8 mouse cellular contexts compared by ENCODE assay signal in the genomic region with DNA sequence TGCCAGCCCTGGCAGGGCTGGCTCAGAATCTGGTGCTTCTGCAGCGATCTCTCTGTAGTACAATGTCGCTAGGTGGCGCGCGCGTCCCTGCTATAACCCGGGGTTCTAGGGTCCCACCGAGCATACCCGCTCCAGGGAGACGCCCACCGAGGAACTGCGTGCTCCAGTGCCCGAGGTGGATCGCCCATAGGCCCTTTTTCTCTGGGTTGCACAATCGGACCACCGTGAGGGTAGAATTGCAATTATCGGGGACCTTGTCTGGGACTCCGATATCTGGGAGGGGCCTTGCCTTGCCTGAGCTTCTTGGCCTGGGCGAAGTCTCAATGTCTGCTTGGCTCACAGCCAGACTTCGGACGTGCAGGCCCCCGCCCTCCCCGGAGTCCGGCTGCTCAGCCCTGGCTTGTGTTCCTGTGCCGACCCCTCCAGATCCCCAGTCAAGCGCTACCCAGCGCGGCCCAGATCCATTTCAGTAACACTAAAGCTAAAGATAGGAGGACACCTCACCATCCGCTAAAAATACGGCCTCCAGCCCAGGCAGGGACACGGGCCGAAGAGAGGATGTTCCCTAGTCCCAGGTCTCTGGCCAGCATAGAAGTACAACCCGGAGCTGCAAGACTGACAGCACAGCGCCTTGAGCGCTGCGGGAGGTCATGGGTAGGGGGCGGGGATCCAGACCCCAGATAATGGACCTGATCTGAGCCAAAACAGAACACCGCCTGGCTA. TPM values are rescaled to one million over a fixed set of nuclear protein-coding genes. Genes with fewer than 3 reads are reported as not detected.
DNase-seq lines count a peak whose midpoint lies in the region; ATAC-seq lines count a peak whose summit lies in the region.

No protein-coding gene starts in this region.

- peak overlapping the region; percentile 81 for H3K4me2 ChIP-seq in hindbrain, embryonic 15.5 days

- H3K4me1 ChIP-seq in hindbrain, embryonic 15.5 days (replicated peaks) = peaks cover 41% of the 10 kb centered on the region

- H3K27ac ChIP-seq in hindbrain, embryonic 15.5 days (replicated peaks) = peak overlapping the region; percentile 89

- H3K9me3 ChIP-seq in hindbrain, embryonic 15.5 days = no peaks in the 10 kb centered on the region

- peak; percentile 78 for DNase-seq in WW6 (ENCODE audit: low read depth, low spot score)
- peak; percentile 89 to 93 for DNase-seq in cerebellum, postnatal 36 days
- peak; percentile 88 for DNase-seq in frontal cortex, postnatal 36 days (ENCODE audit: low spot score in 2 of 2)
- DNase-seq in left cerebral cortex, adult 11 months (ENCODE audit: low spot score) = peak; percentile 73
- peak; percentile 92 to 93 for DNase-seq in lung, postnatal 4 days
- peak; percentile 78 for DNase-seq in retina, postnatal 7 days (ENCODE audit: low read depth, low spot score)
- peak; percentile 75 to 84 for DNase-seq in urinary bladder, adult 18-20 months (ENCODE audit: low spot score in 2 of 2)

- peak overlapping the region; percentile 80 for H3K9ac ChIP-seq in hindbrain, embryonic 15.5 days

- peak; percentile 81 for ATAC-seq in hindbrain, embryonic 15.5 days (ENCODE audit: low FRiP score, low read depth)

- H3K4me3 ChIP-seq in hindbrain, embryonic 15.5 days = peak overlapping the region; percentile 63

- no peaks in the 10 kb centered on the region for H3K36me3 ChIP-seq in hindbrain, embryonic 15.5 days

- WGBS in hindbrain, embryonic 15.5 days = under 1% methylated on average over 38 of the region's 38 CpGs

- H3K27me3 ChIP-seq in hindbrain, embryonic 15.5 days = no peaks in the 10 kb centered on the region

RNA-seq across cellular contexts. Expression of a gene that starts 0.5 kb away (rescaled TPM):
- 19.0 and 20.3 TPM in 2 replicates for polyA plus RNA-seq in hindbrain, embryonic 15.5 days (2015; fragmentation: Nextera tagmentation; extraction: Ambion mirVana)

RNA-seq across cellular contexts. Expression of a gene that starts 11.3 kb away (rescaled TPM):
- 111 and 113 TPM in 2 replicates for polyA plus RNA-seq in hindbrain, embryonic 15.5 days (2015; fragmentation: Nextera tagmentation; extraction: Ambion mirVana)

RNA-seq across cellular contexts. Expression of a gene that starts 30.2 kb away (rescaled TPM):
- polyA plus RNA-seq in hindbrain, embryonic 15.5 days (2015; fragmentation: Nextera tagmentation; extraction: Ambion mirVana) = 10.7 and 11.7 TPM in 2 replicates

RNA-seq across cellular contexts. Expression of a gene that starts 39.9 kb away (rescaled TPM):
- polyA plus RNA-seq in hindbrain, embryonic 15.5 days (2015; fragmentation: Nextera tagmentation; extraction: Ambion mirVana) = 26.7 and 28.1 TPM in 2 replicates

RNA-seq across cellular contexts. Expression of a gene that starts 46.5 kb away (rescaled TPM):
- 2.6 TPM in 2 replicates for polyA plus RNA-seq in hindbrain, embryonic 15.5 days (2015; fragmentation: Nextera tagmentation; extraction: Ambion mirVana)

Comparison
In these comparisons a context has a peak if more than half of its experiments do, and no peak if none do; other contexts are left out.
1. Peak in every context shown above with its lines: DNase-seq, ATAC-seq, H3K4me3 ChIP-seq and H3K27ac ChIP-seq.